Mouse (Mus musculus) urinary bladder, adult 18-20 months (tissue): Measurements from ENCODE around the gene Dnajc10.

Experiments used
- DNase-seq, 2 experiments: peaks; one replicate each; pipeline ENCODE4 v3.0.0; 2022; ENCODE audit warnings: low spot score in 2 of 2, mixed read lengths in 2 of 2

Dnajc10 gene

GRCm38 (mm10) chr2:80315242-80316161 is at the start of gene Dnajc10:
Gene Dnajc10, plus strand, starts transcription at chr2:80315466.
- peak; percentile 87 to 93 for DNase-seq

GRCm38 (mm10) chr2:80266894-80267293 is 48.4 kb upstream of the Dnajc10 start:
- DNase-seq: peak; percentile 14 to 35

- DNase-seq: no peak
Measured at GRCm38 (mm10) chr2:80268053-80268452, 47.2 kb upstream of the Dnajc10 start.

- no peak for DNase-seq
Measured at GRCm38 (mm10) chr2:80271431-80271830, 43.8 kb upstream of the Dnajc10 start.

GRCm38 (mm10) chr2:80273038-80273437 is 42.2 kb upstream of the Dnajc10 start:
- DNase-seq: no peak

GRCm38 (mm10) chr2:80273763-80274162 is 41.5 kb upstream of the Dnajc10 start:
- DNase-seq: no peak

GRCm38 (mm10) chr2:80275136-80275535 is 40.1 kb upstream of the Dnajc10 start:
- DNase-seq: no peak

GRCm38 (mm10) chr2:80282214-80282613 is 33.1 kb upstream of the Dnajc10 start:
- no peak for DNase-seq

GRCm38 (mm10) chr2:80286397-80286796 is 28.9 kb upstream of the Dnajc10 start:
- no peak for DNase-seq

- DNase-seq: no peak
Measured at GRCm38 (mm10) chr2:80292172-80292571, 23.1 kb upstream of the Dnajc10 start, which contains the start of gene Prdx6b. Gene Prdx6b, plus strand, starts transcription at chr2:80292472.

- DNase-seq: no peak
Measured at GRCm38 (mm10) chr2:80298334-80298733, 16.9 kb upstream of the Dnajc10 start.

GRCm38 (mm10) chr2:80300806-80301205 is 14.5 kb upstream of the Dnajc10 start:
- no peak for DNase-seq

GRCm38 (mm10) chr2:80303957-80304356 is 11.3 kb upstream of the Dnajc10 start:
- no peak for DNase-seq

- DNase-seq: no peak
Measured at GRCm38 (mm10) chr2:80307701-80308100, 7.6 kb upstream of the Dnajc10 start.

- no peak for DNase-seq
Measured at GRCm38 (mm10) chr2:80309775-80310174, 5.5 kb upstream of the Dnajc10 start.

GRCm38 (mm10) chr2:80310772-80311171 is 4.5 kb upstream of the Dnajc10 start:
- DNase-seq: no peak

GRCm38 (mm10) chr2:80311350-80311749 is 3.9 kb upstream of the Dnajc10 start:
- DNase-seq: no peak

GRCm38 (mm10) chr2:80314201-80314600 is 1.1 kb upstream of the Dnajc10 start:
- no peak for DNase-seq

GRCm38 (mm10) chr2:80314854-80315241 is 418 bp upstream of the Dnajc10 start:
- no peak for DNase-seq

- DNase-seq: no peak
Measured at GRCm38 (mm10) chr2:80322878-80323277, 7.6 kb downstream of the Dnajc10 start.

GRCm38 (mm10) chr2:80325779-80326178 is 10.5 kb downstream of the Dnajc10 start:
- no peak for DNase-seq

GRCm38 (mm10) chr2:80327272-80327671 is 12.0 kb downstream of the Dnajc10 start:
- no peak for DNase-seq

- no peak for DNase-seq
Measured at GRCm38 (mm10) chr2:80328961-80329653, 13.8 kb downstream of the Dnajc10 start.
